ENCODE assay signal across 9 mouse cellular contexts in the genomic region with DNA sequence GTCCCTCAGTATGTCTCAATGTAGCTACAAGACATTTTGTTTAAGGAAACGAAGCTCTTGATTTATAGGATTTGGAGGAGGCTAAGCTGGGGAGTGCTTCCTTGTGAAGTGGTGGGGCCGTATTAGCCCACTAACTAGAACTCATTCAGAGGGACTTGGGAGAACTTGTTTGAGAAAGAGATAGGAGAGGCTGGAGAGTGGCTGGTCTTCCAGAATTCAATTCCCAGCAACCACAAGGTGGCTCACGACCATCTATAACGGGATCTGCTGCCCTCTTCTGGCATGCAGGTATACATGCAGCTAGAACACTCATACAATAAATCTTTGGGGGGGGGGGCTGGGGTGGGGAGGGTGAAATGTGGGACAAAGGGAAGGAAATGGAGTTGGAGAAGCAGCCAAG.
DNase-seq lines count a peak whose midpoint lies in the region; ATAC-seq lines count a peak whose summit lies in the region.
"Had no signal": no experiment of that assay in that cellular context is flagged by ENCODE, and none has a peak within 500 bp of the region (broad histone marks: within the 10 kb centered on the region; RNA-seq: fewer than 3 reads in every experiment).

No protein-coding gene starts in this region.

- ATAC-seq in embryonic facial prominence, embryonic 11.5 days (replicated peaks; ENCODE audit: insufficient number of reproducible peaks, low FRiP score, low TSS enrichment, low read depth) = no peak
- no peak for ATAC-seq in kidney, embryonic 15.5 days (replicated peaks; ENCODE audit: low FRiP score)

- no peak overlapping the region for H3K27ac ChIP-seq in embryonic facial prominence, embryonic 11.5 days (replicated peaks; ENCODE audit: low read depth, low read length)
- H3K27ac ChIP-seq in kidney, embryonic 15.5 days = 0 out of 2 replicates have a peak overlapping the region, but pooled peaks have one; percentile 43
- H3K27ac ChIP-seq: macrophage had no signal

- H3K4me3 ChIP-seq in embryonic facial prominence, embryonic 11.5 days (ENCODE audit: low read depth, low read length) = no peak overlapping the region
- H3K4me3 ChIP-seq in kidney, embryonic 15.5 days (replicated peaks) = no peak overlapping the region

- H3K27me3 ChIP-seq in embryonic facial prominence, embryonic 11.5 days (ENCODE audit: control insufficient read depth, insufficient read depth, low read length) = no peaks in the 10 kb centered on the region
- H3K27me3 ChIP-seq in kidney, embryonic 15.5 days = no peaks in the 10 kb centered on the region

- DNase-seq in cerebellum, adult 8-10 months = peak; percentile 15
- DNase-seq in cerebellum, adult 11-12 months = no peak
- DNase-seq in right cerebral cortex, postnatal 10 days (ENCODE audit: low spot score in 2 of 2) = peak; percentile 65 to 67
- DNase-seq in right cerebral cortex, postnatal 36 days (ENCODE audit: low spot score in 2 of 2) = no peak
- peak; percentile 60 for DNase-seq in embryonic facial prominence, embryonic 11.5 days (ENCODE audit: low spot score)
- peak; percentile 58 for DNase-seq in mesoderm, embryonic 11.5 days (ENCODE audit: low read depth, low spot score)
- DNase-seq in c-Kit-positive CD71-positive TER-119-positive erythroid progenitor cells, embryonic 14.5 days (ENCODE audit: low spot score) = no peak

- H3K36me3 ChIP-seq in embryonic facial prominence, embryonic 11.5 days (replicated peaks; ENCODE audit: control insufficient read depth, insufficient read depth, low read depth, low read length) = no peaks in the 10 kb centered on the region
- H3K36me3 ChIP-seq in kidney, embryonic 15.5 days = no peaks in the 10 kb centered on the region

- H3K4me2 ChIP-seq in embryonic facial prominence, embryonic 11.5 days (ENCODE audit: low read depth, low read length) = no peak overlapping the region
- H3K4me2 ChIP-seq in kidney, embryonic 15.5 days = no peak overlapping the region

- no peaks in the 10 kb centered on the region for H3K9me3 ChIP-seq in embryonic facial prominence, embryonic 11.5 days (replicated peaks; ENCODE audit: control insufficient read depth, low read length)
- H3K9me3 ChIP-seq in kidney, embryonic 15.5 days (replicated peaks) = no peaks in the 10 kb centered on the region

- H3K9ac ChIP-seq in embryonic facial prominence, embryonic 11.5 days (replicated peaks; ENCODE audit: low read length) = no peak overlapping the region
- H3K9ac ChIP-seq in kidney, embryonic 15.5 days = no peak overlapping the region

- H3K4me1 ChIP-seq in embryonic facial prominence, embryonic 11.5 days (ENCODE audit: control insufficient read depth, insufficient read depth, low read length) = no peaks in the 10 kb centered on the region
- H3K4me1 ChIP-seq in kidney, embryonic 15.5 days = peaks cover 4% of the 10 kb centered on the region; the same call in 1 of the 2 replicates

- 25% methylated on average over 4 of the region's 4 CpGs for WGBS in embryonic facial prominence, embryonic 11.5 days
- WGBS in kidney, embryonic 15.5 days = 12% methylated on average over 4 of the region's 4 CpGs

Comparison
In these comparisons a context has a peak if more than half of its experiments do, and no peak if none do; other contexts are left out.
1. DNase-seq: peak in cerebellum, adult 8-10 months (single experiment), right cerebral cortex, postnatal 10 days (2 of 2), embryonic facial prominence, embryonic 11.5 days (single experiment) and mesoderm, embryonic 11.5 days (single experiment); none in cerebellum, adult 11-12 months (single experiment), right cerebral cortex, postnatal 36 days (0 of 2) and c-Kit-positive CD71-positive TER-119-positive erythroid progenitor cells, embryonic 14.5 days (single experiment).